17 mouse cellular contexts compared by ENCODE assay signal in genomic region chr15:27754571-27755260, GRCm38 (mm10).
DNase-seq lines count a peak whose midpoint lies in the region; ATAC-seq and TF ChIP-seq lines count a peak whose summit lies in the region.
"Had no signal": no experiment of that assay in that cellular context is flagged by ENCODE, and none has a peak within 500 bp of the region (broad histone marks: within the 10 kb centered on the region; RNA-seq: fewer than 3 reads in every experiment).

No protein-coding gene starts in this region.

- H3K36me3 ChIP-seq in heart, adult 2 months (ENCODE audit: control insufficient read depth, insufficient read depth, low read length) = no peaks in the 10 kb centered on the region
- H3K36me3 ChIP-seq: G1E had no signal

- no peak for TF ChIP-seq POLR2A in embryonic fibroblast, embryonic 13.5 days (IDR thresholded peaks at IDR 0.05; ENCODE audit: low read depth, low read length)
- TF ChIP-seq POLR2A in heart, adult 2 months (IDR thresholded peaks at IDR 0.05; ENCODE audit: insufficient read depth, low read depth, low read length) = no peak

- no peak overlapping the region for H3K9ac ChIP-seq in heart, adult 2 months (ENCODE audit: low read depth, low read length)
- H3K9ac ChIP-seq: embryonic facial prominence, embryonic 12.5 days; heart, embryonic 12.5 days; kidney, embryonic 15.5 days; liver, embryonic 14.5 days had no signal

- ATAC-seq in activated CD4-positive, CD25-positive, alpha-beta regulatory T cell, adult 4 months = no peak
- ATAC-seq: inflammation-experienced regulatory T-cells, adult 6 months had no signal

- no peak for TF ChIP-seq CTCF in layer of hippocampus, adult 2 months (conservative IDR thresholded peaks at IDR 0.05)
- no peak for TF ChIP-seq CTCF in embryonic fibroblast, embryonic 13.5 days (IDR thresholded peaks at IDR 0.05; ENCODE audit: borderline replicate concordance, insufficient read depth, low read length)
- TF ChIP-seq CTCF in heart, adult 2 months (IDR thresholded peaks at IDR 0.05) = no peak

- peak overlapping the region; percentile 89 for H3K27ac ChIP-seq in layer of hippocampus, adult 2 months
- H3K27ac ChIP-seq in embryonic fibroblast, embryonic 13.5 days (ENCODE audit: insufficient read depth, low read length) = peak overlapping the region; percentile 35; the same call in 1 of the 2 replicates
- no peak overlapping the region for H3K27ac ChIP-seq in heart, adult 2 months
- H3K27ac ChIP-seq: liver, embryonic 14.5 days had no signal

- H3K79me2 ChIP-seq in heart, adult 2 months (replicated peaks; ENCODE audit: control insufficient read depth, insufficient read depth, low read length) = no peaks in the 10 kb centered on the region

- no peak for TF ChIP-seq EP300 in heart, adult 2 months (IDR thresholded peaks at IDR 0.05; ENCODE audit: insufficient read depth, low read depth, low read length)

- peaks cover 11% of the 10 kb centered on the region for H3K4me1 ChIP-seq in embryonic fibroblast, embryonic 13.5 days (ENCODE audit: control insufficient read depth, insufficient read depth, low read length)
- H3K4me1 ChIP-seq in heart, adult 2 months (ENCODE audit: control insufficient read depth, insufficient read depth, low read length) = no peaks in the 10 kb centered on the region

- WGBS in heart, adult 2 months = 85% methylated on average over 7 of the region's 7 CpGs

- no peak for DNase-seq in layer of hippocampus, adult 2 months (ENCODE audit: low spot score in 2 of 2)
- no peak for DNase-seq in layer of hippocampus, adult 18-20 months (ENCODE audit: low spot score in 2 of 2)
- DNase-seq in B cell, adult 2 months = peak; percentile 64 to 65
- peak; percentile 29 for DNase-seq in lung, postnatal 14 days
- no peak for DNase-seq in heart, adult 2 months
- DNase-seq in embryo, embryonic 11 days = no peak
- DNase-seq: adrenal gland, postnatal 10 days; cerebellum, postnatal 36 days; thymus, adult 2 months had no signal

- no peak overlapping the region for H3K4me3 ChIP-seq in layer of hippocampus, adult 2 months
- no peak overlapping the region for H3K4me3 ChIP-seq in embryonic fibroblast, embryonic 13.5 days (ENCODE audit: insufficient read depth, low read length)
- no peak overlapping the region for H3K4me3 ChIP-seq in heart, adult 2 months
- H3K4me3 ChIP-seq: embryonic facial prominence, embryonic 12.5 days; heart, embryonic 12.5 days; kidney, embryonic 15.5 days had no signal

- intact Hi-C loops in heart, adult 2 months (cut with DNase I) = loop anchor here (5.0 to 10.0 kb wide), 2 partner anchors 53 to 430 kb away; no protein-coding TSS in a partner anchor

- no peaks in the 10 kb centered on the region for H3K27me3 ChIP-seq in heart, adult 2 months (ENCODE audit: control insufficient read depth, insufficient read depth, low read length)
- H3K27me3 ChIP-seq: embryonic facial prominence, embryonic 12.5 days; heart, embryonic 12.5 days; kidney, embryonic 15.5 days had no signal

Comparison
In these comparisons a context has a peak if more than half of its experiments do, and no peak if none do; other contexts are left out.
1. DNase-seq: peak in B cell, adult 2 months (2 of 2) and lung, postnatal 14 days (single experiment); none in layer of hippocampus, adult 2 months (0 of 2), layer of hippocampus, adult 18-20 months (0 of 2), heart, adult 2 months (0 of 2) and embryo, embryonic 11 days (single experiment).